Mouse (Mus musculus): ENCODE measurements around the gene Tex33.

DNA sequence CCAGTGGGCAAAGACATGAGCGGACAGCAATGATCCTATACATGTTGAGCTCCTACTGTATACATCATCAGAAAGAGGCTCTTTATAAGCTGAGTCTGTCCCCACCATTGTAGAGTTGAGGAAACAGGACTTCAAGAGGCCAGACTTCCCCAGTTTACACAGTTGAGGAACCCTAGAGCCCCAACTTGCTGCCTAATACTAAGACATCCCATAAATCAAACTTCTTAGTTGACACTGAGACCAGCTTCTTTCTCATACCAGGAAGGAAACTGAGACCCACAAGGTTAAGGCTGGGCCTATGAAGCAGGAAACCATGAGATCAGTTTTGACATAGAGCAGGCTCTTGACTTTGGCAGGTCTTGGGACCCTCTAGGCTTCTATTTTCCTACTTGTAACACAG, 10.1 kb downstream of the Tex33 start:
- TF ChIP-seq CTCF (IDR thresholded peaks at IDR 0.05; ENCODE audit: extremely low read depth, insufficient read depth, insufficient read length, insufficient replicate concordance) (no peak), POLR2A (IDR thresholded peaks at IDR 0.05; ENCODE audit: low read depth, low read length) (no peak)

All from spleen, adult 2 months (tissue).